Mouse (Mus musculus): ENCODE measurements at regions not wholly inside any gene's neighbourhood (a gene's known extent, or its start where the extent isn't known, plus 50 kb on each side); places are given as distances from the start of the nearest gene placed in this dataset.

GRCm38 (mm10) chr1:186909518-186910105 lies 57.6 kb upstream of the D1Pas1 start:
- DNase-seq (ENCODE audit: low spot score in 2 of 2) = peak; percentile 7 to 17

DNA sequence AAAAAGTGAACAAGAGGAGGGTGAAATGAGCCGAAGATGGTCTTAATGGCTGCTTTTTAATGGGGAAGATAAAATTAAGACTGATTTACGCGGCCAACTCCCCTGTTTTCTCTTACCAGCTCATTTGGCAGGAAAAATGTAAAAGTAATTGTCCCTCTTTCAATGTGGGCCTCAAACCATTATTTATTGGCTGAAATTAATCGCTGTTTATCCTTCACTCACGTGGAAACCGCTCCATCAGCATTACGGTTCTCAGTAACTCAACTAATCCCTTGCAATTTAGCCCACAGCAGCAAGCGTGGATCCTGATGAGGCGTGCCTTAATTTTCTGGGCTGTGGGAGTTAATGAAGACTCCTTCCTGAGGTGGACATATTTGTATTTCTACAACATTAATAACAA lies 58.1 kb upstream of the D1Pas1 start:
- no peak for DNase-seq (ENCODE audit: low spot score in 2 of 2)

GRCm38 (mm10) chr1:186907409-186908170 lies 59.6 kb upstream of the D1Pas1 start:
- no peak for DNase-seq (ENCODE audit: low spot score in 2 of 2)

- no peak for DNase-seq (ENCODE audit: low spot score in 2 of 2)
Measured at GRCm38 (mm10) chr1:186905942-186906341, 61.3 kb upstream of the D1Pas1 start.

DNA sequence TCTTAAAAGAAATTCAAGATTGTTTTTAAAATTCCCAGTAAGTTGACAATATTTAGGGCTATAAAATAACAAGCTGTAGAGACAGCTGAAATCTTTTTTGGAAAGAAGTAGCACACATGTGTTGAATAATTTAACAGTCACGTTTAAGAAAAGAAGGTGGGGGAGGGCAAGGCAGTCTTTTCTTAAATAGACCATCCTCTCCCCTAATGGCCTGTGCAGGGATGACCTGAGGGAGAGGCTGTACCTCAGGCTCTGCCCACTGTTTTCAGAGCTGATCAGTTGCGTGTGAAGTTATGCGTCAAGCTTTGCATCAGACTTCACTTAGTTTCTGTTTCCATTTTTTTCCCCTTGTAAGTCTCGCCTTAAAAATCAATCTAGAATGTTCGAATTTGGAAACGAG lies 65.7 kb upstream of the D1Pas1 start:
- DNase-seq (ENCODE audit: low spot score in 2 of 2) = no peak

- no peak for DNase-seq (ENCODE audit: low spot score in 2 of 2)
Measured at GRCm38 (mm10) chr1:186898203-186898602, 69.0 kb upstream of the D1Pas1 start.

DNA sequence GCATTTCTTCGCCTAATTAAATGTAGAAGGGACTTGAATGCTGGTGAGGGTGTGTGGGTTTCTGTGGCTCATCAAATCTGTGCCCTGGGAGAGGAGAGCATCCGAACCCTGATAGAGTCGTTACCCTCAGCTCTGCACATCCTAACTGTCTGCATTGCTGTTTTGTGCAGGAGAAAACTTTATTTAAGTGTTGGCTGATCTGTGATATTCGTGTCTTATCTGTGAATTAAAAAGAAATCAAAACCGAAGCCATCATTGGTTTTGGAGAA lies 77.7 kb upstream of the D1Pas1 start:
- no peak for DNase-seq (ENCODE audit: low spot score in 2 of 2)

GRCm38 (mm10) chr1:186888767-186889583 lies 78.2 kb upstream of the D1Pas1 start:
- no peak for DNase-seq (ENCODE audit: low spot score in 2 of 2)

DNA sequence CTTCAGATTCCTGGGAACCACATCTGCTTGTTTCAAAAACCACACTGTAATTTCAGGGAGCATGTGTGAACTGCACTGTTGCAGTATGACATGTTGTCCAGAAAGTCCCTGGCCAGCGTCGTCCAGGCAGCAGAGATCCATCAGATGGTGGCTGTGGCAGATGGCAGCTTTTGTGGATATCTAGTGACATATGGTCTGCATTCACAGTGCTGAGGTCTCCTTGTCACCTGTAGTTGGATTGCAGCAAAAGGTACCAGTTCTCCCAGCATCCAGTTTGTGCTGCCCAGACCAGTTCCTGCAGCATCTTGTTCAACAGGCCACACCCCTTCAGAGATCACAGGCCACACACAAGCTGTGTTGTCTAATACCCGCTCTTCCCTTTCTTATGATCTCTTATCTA lies 80.1 kb upstream of the D1Pas1 start:
- DNase-seq (ENCODE audit: low spot score in 2 of 2) = no peak

DNA sequence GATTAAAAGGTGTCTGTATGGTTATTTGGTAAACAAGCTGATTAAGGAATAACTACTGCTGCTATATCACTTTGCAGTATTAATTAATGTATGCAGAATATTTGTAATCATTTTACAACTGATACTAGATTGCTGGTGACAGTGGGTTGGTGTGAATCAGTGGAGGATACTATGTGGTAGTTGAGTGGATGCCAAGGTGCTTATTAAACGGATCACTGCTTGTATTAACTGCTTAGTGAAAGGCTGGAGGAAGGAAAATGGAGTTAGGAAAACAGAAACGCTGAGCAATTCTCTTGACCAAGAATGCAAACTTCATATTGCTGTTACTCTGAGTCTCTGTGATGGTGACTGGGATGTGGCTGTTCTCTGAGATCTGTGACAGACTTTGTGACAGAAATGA lies 86.8 kb upstream of the D1Pas1 start:
- DNase-seq (ENCODE audit: low spot score in 2 of 2) = no peak

GRCm38 (mm10) chr1:186860608-186861444 lies 106.4 kb upstream of the D1Pas1 start:
- no peak for DNase-seq (ENCODE audit: low spot score in 2 of 2)

- DNase-seq (ENCODE audit: low spot score in 2 of 2) = no peak
Measured at GRCm38 (mm10) chr1:186858285-186858684, 108.9 kb upstream of the D1Pas1 start.

- DNase-seq (ENCODE audit: low spot score in 2 of 2) = no peak
Measured at GRCm38 (mm10) chr1:186855474-186856036, 106.4 kb upstream of the Rrp15 start.

DNA sequence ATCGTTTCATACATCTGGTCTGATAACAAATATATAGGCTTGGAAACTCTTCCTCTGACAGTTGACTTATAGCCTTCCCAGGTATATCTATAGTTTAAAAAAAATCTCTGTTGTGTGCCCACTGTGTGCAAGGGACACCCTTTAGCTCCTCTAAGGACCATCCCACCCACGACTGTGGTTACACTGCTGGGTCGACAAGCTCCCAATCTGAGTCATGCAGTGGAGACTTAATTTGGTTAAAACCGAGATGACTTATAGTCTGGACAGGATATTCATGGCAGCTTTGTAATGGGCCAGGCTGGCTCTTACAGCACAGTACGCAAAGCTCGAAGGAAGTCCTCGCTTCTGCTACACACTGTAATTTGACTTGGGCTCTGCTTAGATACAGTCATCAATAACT lies 96.1 kb upstream of the Rrp15 start:
- DNase-seq (ENCODE audit: low spot score in 2 of 2) = no peak

DNA sequence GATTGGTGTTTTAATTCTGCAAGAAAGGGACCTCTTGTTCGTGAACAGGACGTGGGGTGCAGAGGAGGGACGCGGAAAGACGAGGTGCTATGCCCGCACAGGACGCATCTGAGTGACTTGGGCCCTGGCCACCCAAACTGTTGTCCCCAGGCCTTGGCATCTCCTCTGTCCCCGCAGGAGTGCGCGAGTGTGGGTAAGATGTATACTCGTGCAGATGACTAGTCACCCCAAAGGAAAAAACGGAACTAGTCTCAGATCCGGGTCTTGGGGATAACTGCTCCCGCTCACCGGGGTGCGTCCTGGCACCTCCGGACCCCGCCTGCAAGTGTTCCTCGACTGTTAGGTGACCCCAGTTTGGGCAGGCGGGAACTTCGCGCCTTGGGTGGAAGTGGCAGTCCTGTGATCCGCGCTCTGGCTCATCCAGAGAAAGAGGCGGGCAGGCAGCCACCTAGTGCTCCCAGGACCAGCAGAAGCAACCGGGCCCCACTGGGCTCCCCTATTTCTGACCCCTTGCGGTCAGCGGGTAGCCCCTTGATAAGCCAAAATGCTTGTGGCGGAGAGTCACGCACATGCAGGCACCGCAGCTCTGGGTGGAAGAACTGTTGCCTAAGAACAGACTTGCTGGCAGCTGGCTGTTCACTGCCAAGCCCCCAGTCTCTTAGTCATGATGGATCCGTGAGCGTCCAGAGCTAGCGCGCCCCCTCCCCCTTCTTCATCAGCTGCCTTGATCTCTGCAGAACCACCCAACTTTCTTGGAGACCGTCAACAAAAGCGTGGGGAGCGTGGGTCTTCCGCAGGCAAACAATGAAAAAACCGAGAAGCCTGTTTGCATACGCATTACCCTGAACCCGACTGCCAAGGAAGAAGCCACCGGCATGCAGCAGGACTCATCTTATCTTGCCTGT lies 85.0 kb upstream of the Rrp15 start:
- no peak for DNase-seq (ENCODE audit: low spot score in 2 of 2)

DNA sequence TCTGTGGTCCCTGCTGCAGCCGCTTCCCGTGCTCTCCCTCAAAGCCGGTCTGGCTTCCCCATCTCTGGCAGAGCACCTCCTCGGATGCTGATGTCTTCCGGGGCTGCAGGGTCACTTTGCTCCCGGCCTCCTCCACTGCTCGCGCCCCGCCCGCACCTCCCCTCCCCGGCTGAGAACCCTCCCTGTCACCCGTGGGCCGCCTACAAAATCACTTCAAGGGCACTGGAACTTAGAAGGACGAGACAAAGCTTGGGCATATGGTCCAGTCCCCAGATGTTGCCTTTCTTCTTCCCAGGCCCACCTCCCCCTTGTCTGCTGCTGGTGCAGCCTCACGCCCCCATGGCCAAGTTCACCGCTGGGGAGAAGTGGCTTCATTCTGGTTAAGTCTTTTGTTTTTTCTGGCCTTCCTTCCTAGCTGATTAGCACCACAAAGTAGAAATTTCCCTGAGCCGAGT lies 84.3 kb upstream of the Rrp15 start:
- no peak for DNase-seq (ENCODE audit: low spot score in 2 of 2)

DNA sequence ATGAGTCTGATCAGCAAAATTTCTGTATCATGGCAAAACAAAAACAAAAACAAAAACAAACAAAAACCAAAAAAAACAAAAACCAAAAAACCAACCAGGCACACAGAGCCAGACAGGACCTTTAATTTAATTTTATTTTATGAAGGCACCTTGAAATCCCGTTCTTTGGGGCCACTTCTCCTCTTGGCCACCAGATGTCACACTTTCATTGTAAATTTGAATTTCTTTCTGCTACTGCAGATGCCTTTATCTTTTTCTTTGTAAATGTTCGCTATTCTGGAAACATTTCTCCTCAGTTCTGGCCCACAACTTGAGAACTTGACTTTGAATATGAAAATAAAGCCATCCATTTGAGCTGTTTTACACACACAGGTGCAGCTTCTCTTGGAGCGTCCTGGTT lies 78.6 kb upstream of the Rrp15 start:
- peak in 1 of 2 experiments; percentile 24 for DNase-seq (ENCODE audit: low spot score in 2 of 2)

GRCm38 (mm10) chr1:186808192-186808960 lies 59.2 kb upstream of the Rrp15 start:
- no peak for DNase-seq (ENCODE audit: low spot score in 2 of 2)

DNA sequence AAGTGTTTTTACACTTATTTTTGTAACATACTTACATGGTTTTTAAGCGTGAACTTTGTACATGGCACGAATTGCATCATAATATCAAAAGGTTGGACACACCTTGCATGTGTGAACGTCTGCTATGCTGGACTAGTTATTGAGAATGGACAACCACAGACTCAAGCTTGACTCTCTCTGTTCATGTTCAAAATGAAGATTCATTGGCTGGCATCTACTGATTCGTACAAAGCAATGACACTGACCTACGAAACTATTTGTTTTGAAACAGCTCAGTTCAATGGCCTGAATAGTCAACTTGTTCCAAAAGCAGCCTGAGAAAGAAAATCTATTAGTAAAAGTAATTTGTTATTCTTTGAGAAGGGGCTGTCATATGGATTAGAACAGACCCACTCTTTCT lies 55.3 kb upstream of the Rrp15 start:
- DNase-seq (ENCODE audit: low spot score in 2 of 2) = no peak

All from layer of hippocampus, adult 8-10 months (tissue).